Mouse (Mus musculus): ENCODE measurements around the gene Phf23. TPM values are rescaled to one million over a fixed set of nuclear protein-coding genes. Genes with fewer than 3 reads are reported as not detected.
A peak's percentile ranks its signal among the peaks of the same experiment; 100 is the strongest.

The Phf23 gene
- total and polyA plus RNA-seq, 3 experiments = 11.5 to 22.8 (median 18.1) TPM

DNA sequence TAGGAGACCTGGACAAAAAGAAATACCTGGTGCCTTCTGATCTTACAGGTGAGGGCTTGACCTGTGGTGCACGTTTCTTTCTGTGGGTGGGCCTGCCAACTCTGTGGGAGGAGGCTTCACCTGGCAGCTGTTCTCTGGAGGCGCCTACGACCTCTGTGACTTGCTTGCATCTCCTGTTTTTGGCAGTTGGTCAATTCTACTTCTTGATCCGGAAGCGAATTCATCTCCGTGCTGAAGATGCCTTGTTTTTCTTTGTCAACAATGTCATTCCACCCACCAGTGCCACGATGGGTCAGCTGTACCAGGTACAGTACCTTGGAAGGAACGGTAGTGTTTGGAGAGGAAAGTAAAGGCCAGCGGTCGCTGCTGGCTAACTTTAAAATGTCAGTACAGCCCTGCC is 3.2 kb upstream of the Phf23 start:
- DNase-seq = no peak
- Histone ChIP-seq H3K9ac (ENCODE audit: low read depth, low read length) (peak overlapping the region; percentile 15; the same call in 1 of the 2 replicates), H3K27me3 (ENCODE audit: control insufficient read depth, insufficient read depth, low read length) (no peaks in the 10 kb centered on the region), H3K36me3 (ENCODE audit: control insufficient read depth, insufficient read depth, low read length) (peaks cover 25% of the 10 kb centered on the region), H3K4me1 (ENCODE audit: control insufficient read depth, insufficient read depth, low read length) (peaks cover 5% of the 10 kb centered on the region), H3K79me2 (replicated peaks; ENCODE audit: control insufficient read depth, insufficient read depth, low read length) (peaks cover 1% of the 10 kb centered on the region), H3K4me3 (peak overlapping the region; percentile 87), H3K27ac (peak overlapping the region; percentile 87)
- TF ChIP-seq EP300 (IDR thresholded peaks at IDR 0.05; ENCODE audit: insufficient read depth, low read depth, low read length) = no peak
- no peak for TF ChIP-seq POLR2A (IDR thresholded peaks at IDR 0.05; ENCODE audit: insufficient read depth, low read depth, low read length)
- TF ChIP-seq CTCF (IDR thresholded peaks at IDR 0.05) = no peak
- WGBS = 40% methylated on average over 10 of the region's 10 CpGs
- intact Hi-C loops (cut with DNase I) = loop anchor here (5.0 to 10.0 kb wide), 2 partner anchors 70 to 578 kb away; partner anchors contain the start of genes Eif5a and Kdm6b

DNA sequence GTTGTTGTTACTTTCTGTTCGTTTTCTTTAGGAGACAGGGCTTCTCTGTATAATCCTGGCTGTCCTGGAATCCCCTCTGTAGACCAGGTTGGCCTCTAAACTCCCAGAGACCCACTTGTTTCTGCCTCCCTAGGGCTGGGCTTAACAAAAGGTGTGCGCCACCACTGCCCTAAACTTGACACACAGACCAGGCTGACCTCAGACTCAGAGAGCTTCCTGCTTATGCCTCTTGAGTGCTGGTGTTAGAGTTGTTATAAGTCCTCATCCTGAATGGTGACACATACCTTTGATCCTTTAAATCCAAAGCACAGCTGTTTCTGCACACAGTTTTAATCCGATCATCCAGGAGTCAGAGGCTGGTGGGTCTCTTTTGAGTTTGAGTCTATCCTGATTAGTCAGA is 2.6 kb upstream of the Phf23 start:
- peaks cover 25% of the 10 kb centered on the region for H3K36me3 ChIP-seq (ENCODE audit: control insufficient read depth, insufficient read depth, low read length)
- H3K4me3 ChIP-seq = no peak overlapping the region
- H3K9ac ChIP-seq (ENCODE audit: low read depth, low read length) = 0 out of 2 replicates have a peak overlapping the region, but pooled peaks have one; percentile 12
- peak overlapping the region; percentile 87 for H3K27ac ChIP-seq
- TF ChIP-seq EP300 (IDR thresholded peaks at IDR 0.05; ENCODE audit: insufficient read depth, low read depth, low read length) (no peak), CTCF (IDR thresholded peaks at IDR 0.05) (no peak), POLR2A (IDR thresholded peaks at IDR 0.05; ENCODE audit: insufficient read depth, low read depth, low read length) (no peak)
- 82% methylated on average over 3 of the region's 3 CpGs for WGBS
- intact Hi-C loops (cut with DNase I) = loop anchor here (5.0 to 10.0 kb wide), 2 partner anchors 71 to 578 kb away; partner anchors contain the start of genes Eif5a and Kdm6b
- H3K4me1 ChIP-seq (ENCODE audit: control insufficient read depth, insufficient read depth, low read length) = peaks cover 5% of the 10 kb centered on the region
- no peak for DNase-seq
- H3K27me3 ChIP-seq (ENCODE audit: control insufficient read depth, insufficient read depth, low read length) = no peaks in the 10 kb centered on the region
- peaks cover 1% of the 10 kb centered on the region for H3K79me2 ChIP-seq (replicated peaks; ENCODE audit: control insufficient read depth, insufficient read depth, low read length)

GRCm38 (mm10) chr11:69994401-69995090 is 1.0 kb upstream of the Phf23 start:
- no peak for DNase-seq
- no peaks in the 10 kb centered on the region for H3K27me3 ChIP-seq (ENCODE audit: control insufficient read depth, insufficient read depth, low read length)
- H3K4me3 ChIP-seq = no peak overlapping the region
- H3K27ac ChIP-seq = peak overlapping the region; percentile 97; the same call in 1 of the 2 replicates
- TF ChIP-seq POLR2A (IDR thresholded peaks at IDR 0.05; ENCODE audit: insufficient read depth, low read depth, low read length) = no peak
- peaks cover 18% of the 10 kb centered on the region for H3K36me3 ChIP-seq (ENCODE audit: control insufficient read depth, insufficient read depth, low read length)
- H3K9ac ChIP-seq (ENCODE audit: low read depth, low read length) = no peak overlapping the region
- intact Hi-C loops (cut with DNase I) = loop anchor here (2.0 to 10.0 kb wide), 3 partner anchors 14 to 580 kb away; partner anchors contain the start of genes Ctdnep1, Eif5a and Kdm6b
- H3K4me1 ChIP-seq (ENCODE audit: control insufficient read depth, insufficient read depth, low read length) = peaks cover 5% of the 10 kb centered on the region
- peaks cover 1% of the 10 kb centered on the region for H3K79me2 ChIP-seq (replicated peaks; ENCODE audit: control insufficient read depth, insufficient read depth, low read length)
- WGBS = 85% methylated on average over 11 of the region's 11 CpGs

DNA sequence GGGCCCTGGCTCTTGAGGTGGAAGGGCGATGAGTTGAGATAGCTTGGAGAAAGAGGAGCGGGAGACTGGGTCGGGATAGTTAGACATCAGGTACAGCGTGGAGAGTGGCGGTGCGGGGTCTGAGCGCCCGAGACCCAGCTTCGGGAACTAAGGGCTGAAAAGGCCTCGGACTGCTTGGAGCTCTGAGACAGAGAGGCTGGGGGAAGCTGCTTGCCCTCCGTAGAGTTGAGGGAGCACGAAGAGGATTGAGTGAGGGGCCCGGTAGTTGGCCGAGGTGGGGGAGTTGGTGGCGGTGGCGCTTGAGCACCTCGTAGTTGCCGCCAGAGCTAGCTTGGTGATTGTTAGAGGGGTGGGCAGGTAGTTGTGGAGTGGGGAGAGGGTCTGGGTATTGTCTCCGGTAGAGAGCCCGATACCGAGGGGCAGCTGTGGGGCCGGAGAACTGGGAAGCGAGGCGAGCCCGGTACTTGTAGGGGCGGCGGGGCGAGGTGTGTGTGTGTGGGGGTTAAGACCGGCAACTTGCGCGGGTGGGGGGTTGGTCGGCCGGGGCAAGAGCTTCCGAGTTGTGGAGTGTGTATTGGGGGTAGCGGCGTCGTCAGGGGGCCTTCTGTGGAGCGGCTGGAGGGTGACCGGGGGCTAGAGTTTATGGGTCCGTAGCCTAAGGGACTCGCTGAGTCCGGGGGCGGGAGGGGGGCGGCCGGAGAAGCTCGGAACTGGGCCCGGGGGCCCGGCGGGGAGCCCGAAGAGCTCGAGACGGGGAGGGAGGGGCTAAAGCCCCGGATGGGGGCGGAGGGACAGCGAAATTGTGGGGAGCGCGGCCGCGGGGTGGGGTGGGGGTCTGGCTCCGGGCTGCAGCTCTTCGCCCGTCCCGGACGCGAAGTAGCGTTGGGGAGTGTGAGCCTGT is 834 bp downstream of the Phf23 start:
- intact Hi-C loops (cut with DNase I) = loop anchor here (10.0 kb wide), 1 partner anchor 582 kb away; the partner anchor contains the start of gene Kdm6b
- 2% methylated on average over 65 of the region's 66 CpGs for WGBS
- Histone ChIP-seq H3K4me3 (peak overlapping the region; percentile 98), H3K27ac (peak overlapping the region; percentile 97), H3K4me1 (ENCODE audit: control insufficient read depth, insufficient read depth, low read length) (peaks cover 5% of the 10 kb centered on the region), H3K79me2 (replicated peaks; ENCODE audit: control insufficient read depth, insufficient read depth, low read length) (peaks cover 1% of the 10 kb centered on the region), H3K9ac (ENCODE audit: low read depth, low read length) (peak overlapping the region; percentile 91), H3K27me3 (ENCODE audit: control insufficient read depth, insufficient read depth, low read length) (no peaks in the 10 kb centered on the region), H3K36me3 (ENCODE audit: control insufficient read depth, insufficient read depth, low read length) (peaks cover 15% of the 10 kb centered on the region)
- DNase-seq = peak in 1 of 2 experiments; percentile 52
- TF ChIP-seq EP300 (IDR thresholded peaks at IDR 0.05; ENCODE audit: insufficient read depth, low read depth, low read length) (no peak), CTCF (IDR thresholded peaks at IDR 0.05) (no peak), POLR2A (IDR thresholded peaks at IDR 0.05; ENCODE audit: insufficient read depth, low read depth, low read length) (no peak)

DNA sequence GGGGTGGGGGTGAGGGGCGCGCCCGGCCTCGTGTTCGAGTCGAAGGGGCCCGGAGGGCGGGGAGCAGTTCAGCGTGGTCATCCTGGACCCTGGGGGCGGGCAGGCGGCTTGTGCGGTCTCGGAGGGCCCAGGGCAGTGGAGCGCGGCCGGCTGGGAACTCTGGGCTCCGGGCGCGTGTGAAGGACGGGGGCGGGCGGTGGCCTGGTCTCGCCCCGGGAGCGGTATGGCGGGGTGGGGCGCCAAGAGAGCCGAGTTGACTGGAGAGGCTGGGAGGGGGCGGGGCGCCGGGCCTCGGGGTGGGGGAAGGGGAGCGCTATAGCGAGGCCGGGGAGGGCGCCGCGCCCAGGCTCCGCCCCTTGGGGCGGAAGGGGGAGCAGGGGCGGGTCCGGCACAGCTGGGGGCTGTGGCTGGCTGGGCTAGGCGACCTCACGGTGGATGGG is 1.5 kb downstream of the Phf23 start:
- H3K4me1 ChIP-seq (ENCODE audit: control insufficient read depth, insufficient read depth, low read length) = peaks cover 5% of the 10 kb centered on the region
- WGBS = 1% methylated on average over 29 of the region's 44 CpGs
- intact Hi-C loops (cut with DNase I) = loop anchor here (10.0 kb wide), 1 partner anchor 582 kb away; the partner anchor contains the start of gene Kdm6b

More for the DNA sequence above, 1.5 kb downstream of the Phf23 start:
- TF ChIP-seq EP300 (IDR thresholded peaks at IDR 0.05; ENCODE audit: insufficient read depth, low read depth, low read length) (no peak), CTCF (IDR thresholded peaks at IDR 0.05) (no peak), POLR2A (IDR thresholded peaks at IDR 0.05; ENCODE audit: insufficient read depth, low read depth, low read length) (peak; percentile 64; the same call in 1 of the 2 replicates)
- peak overlapping the region; percentile 91 for H3K9ac ChIP-seq (ENCODE audit: low read depth, low read length)
- peak overlapping the region; percentile 97 for H3K27ac ChIP-seq
- peaks cover 15% of the 10 kb centered on the region for H3K36me3 ChIP-seq (ENCODE audit: control insufficient read depth, insufficient read depth, low read length)
- H3K4me3 ChIP-seq = peak overlapping the region; percentile 98
- H3K27me3 ChIP-seq (ENCODE audit: control insufficient read depth, insufficient read depth, low read length) = no peaks in the 10 kb centered on the region
- peak; percentile 94 for DNase-seq
- peaks cover 3% of the 10 kb centered on the region for H3K79me2 ChIP-seq (replicated peaks; ENCODE audit: control insufficient read depth, insufficient read depth, low read length)
